Mouse (Mus musculus): ENCODE measurements around the gene Jam2. TPM values are rescaled to one million over a fixed set of nuclear protein-coding genes. Genes with fewer than 3 reads are reported as not detected.

The Jam2 gene
- polyA plus RNA-seq, 1 experiment from 2014 or later, result 14.6 TPM

DNA sequence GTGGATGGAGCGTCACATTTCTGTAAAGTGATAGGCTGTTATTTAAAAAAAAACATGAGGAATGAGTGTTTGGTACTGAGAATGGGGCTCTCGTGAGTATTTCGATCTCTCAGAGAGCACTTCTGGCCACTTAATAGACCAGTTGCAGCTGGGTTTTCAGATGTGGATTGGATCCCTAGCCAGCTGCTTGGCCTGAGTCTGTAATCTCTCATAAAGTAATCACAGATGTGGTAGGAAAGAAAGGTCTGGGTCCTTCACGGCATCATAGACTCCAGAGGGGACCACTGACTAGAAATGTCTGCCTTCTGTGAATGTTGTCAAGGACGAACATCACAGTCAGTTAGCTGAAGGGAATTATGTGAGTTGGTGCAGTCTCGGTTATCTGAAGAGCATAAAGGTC is 4.5 kb downstream of the Jam2 start:
- H3K36me3 ChIP-seq (ENCODE audit: control insufficient read depth, insufficient read depth, low read length), result no peaks in the 10 kb centered on the region
- 71% methylated on average over 6 of the region's 6 CpGs for WGBS
- H3K27ac ChIP-seq (ENCODE audit: low read length), result no peak overlapping the region
- H3K4me3 ChIP-seq (ENCODE audit: low read length), result no peak overlapping the region
- H3K4me1 ChIP-seq (replicated peaks; ENCODE audit: control insufficient read depth, insufficient read depth, low read length), result no peaks in the 10 kb centered on the region; the same call in 1 of the 2 replicates
- no peaks in the 10 kb centered on the region for H3K9me3 ChIP-seq (ENCODE audit: control insufficient read depth, low read length)
- no peak overlapping the region for H3K4me2 ChIP-seq (ENCODE audit: low read depth, low read length)
- no peak for ATAC-seq (ENCODE audit: low read depth)
- H3K27me3 ChIP-seq (ENCODE audit: control insufficient read depth, insufficient read depth, low read depth, low read length), result peaks cover 4% of the 10 kb centered on the region; the same call in 1 of the 2 replicates
- H3K9ac ChIP-seq (ENCODE audit: low read length), result no peak overlapping the region

DNA sequence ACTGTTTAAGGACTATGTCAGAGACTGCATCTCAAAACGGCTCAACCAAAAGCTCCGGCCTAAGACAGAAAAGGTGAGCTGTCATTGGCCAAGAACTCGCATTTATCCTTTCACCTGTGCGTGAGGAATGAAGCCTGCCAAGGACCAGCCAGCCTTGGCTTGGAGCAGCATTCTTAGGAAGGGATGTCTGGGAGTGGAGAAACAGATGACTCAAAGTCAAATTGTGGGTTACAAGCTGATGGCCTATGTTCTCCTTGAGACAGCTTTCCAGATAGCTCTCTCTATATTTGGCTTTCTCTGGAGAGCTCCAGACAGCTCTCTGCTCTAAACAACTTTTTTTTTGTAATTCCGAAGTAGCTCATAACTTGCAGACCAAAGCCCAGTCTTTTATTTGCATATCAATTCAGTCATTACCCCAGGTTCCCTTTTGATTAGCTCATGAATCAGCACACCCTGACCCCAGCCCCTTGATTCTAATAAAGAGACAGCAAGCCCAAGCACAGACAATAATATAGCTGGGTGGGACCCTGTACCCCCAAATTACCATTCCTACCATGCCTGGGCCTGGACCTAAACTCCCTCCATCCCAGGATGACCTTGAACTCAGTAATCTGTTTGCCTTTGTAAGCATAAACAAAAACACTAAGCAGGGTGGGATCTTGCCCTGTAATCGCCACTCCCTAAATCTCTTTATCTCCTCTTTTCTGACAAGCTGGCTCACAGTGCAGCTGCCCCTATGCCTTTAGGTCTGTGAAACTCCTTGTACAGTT is 5.1 kb downstream of the Jam2 start:
- no peak overlapping the region for H3K4me2 ChIP-seq (ENCODE audit: low read depth, low read length)
- no peak for ATAC-seq (ENCODE audit: low read depth)

DNA sequence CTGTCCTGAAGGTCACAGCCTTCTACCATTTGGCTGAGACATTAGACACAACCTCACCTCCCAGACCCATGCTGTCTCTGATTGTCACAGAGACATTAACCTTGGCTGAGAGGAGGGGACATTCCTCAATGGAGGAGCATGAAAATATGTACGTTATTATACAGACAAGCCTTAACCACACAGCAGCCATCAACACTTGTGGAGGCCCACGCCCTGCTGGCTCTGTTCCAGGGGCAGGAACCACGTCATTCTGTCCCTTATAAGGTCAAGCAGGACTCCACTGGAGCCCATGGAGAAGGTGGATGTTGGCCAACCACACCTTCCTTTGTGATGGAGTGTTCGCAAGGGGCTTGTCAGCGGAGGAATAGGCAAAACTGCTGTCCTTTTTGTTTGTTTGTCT is 5.8 kb downstream of the Jam2 start:
- Histone ChIP-seq H3K27ac (ENCODE audit: low read length) (no peak overlapping the region), H3K4me2 (ENCODE audit: low read depth, low read length) (no peak overlapping the region), H3K9me3 (ENCODE audit: control insufficient read depth, low read length) (no peaks in the 10 kb centered on the region), H3K9ac (ENCODE audit: low read length) (no peak overlapping the region), H3K4me1 (replicated peaks; ENCODE audit: control insufficient read depth, insufficient read depth, low read length) (no peaks in the 10 kb centered on the region), H3K27me3 (ENCODE audit: control insufficient read depth, insufficient read depth, low read depth, low read length) (peaks cover 4% of the 10 kb centered on the region; the same call in 1 of the 2 replicates), H3K36me3 (ENCODE audit: control insufficient read depth, insufficient read depth, low read length) (no peaks in the 10 kb centered on the region), H3K4me3 (ENCODE audit: low read length) (no peak overlapping the region)
- ATAC-seq (ENCODE audit: low read depth), result no peak
- 64% methylated on average over 5 of the region's 5 CpGs for WGBS

More for the DNA sequence above, 5.1 kb downstream of the Jam2 start:
- Histone ChIP-seq H3K9me3 (ENCODE audit: control insufficient read depth, low read length) (no peaks in the 10 kb centered on the region), H3K9ac (ENCODE audit: low read length) (no peak overlapping the region), H3K4me3 (ENCODE audit: low read length) (no peak overlapping the region), H3K36me3 (ENCODE audit: control insufficient read depth, insufficient read depth, low read length) (no peaks in the 10 kb centered on the region), H3K27ac (ENCODE audit: low read length) (no peak overlapping the region), H3K4me1 (replicated peaks; ENCODE audit: control insufficient read depth, insufficient read depth, low read length) (no peaks in the 10 kb centered on the region), H3K27me3 (ENCODE audit: control insufficient read depth, insufficient read depth, low read depth, low read length) (peaks cover 4% of the 10 kb centered on the region; the same call in 1 of the 2 replicates)
- 74% methylated on average over 6 of the region's 6 CpGs for WGBS

DNA sequence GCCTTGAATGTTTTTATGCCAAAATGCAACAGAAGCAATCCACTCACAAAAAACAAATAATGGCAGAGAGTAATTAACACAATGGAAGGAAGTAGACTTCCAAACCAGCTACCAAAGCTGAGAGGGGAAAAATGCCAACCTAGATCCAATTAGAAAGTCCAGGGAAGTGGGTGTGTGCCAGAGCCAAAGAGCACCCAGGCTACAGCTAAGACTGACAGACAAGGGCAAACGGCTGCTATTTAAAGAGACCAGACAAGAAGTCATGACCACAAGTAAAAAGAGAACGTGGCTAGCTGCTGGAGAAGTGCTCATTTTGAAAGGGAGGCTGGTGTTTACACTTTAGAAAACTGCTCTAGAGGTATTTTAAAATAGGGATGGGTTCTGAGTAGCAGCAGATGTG is 9.4 kb downstream of the Jam2 start:
- Histone ChIP-seq H3K9me3 (ENCODE audit: control insufficient read depth, low read length) (no peaks in the 10 kb centered on the region), H3K27me3 (ENCODE audit: control insufficient read depth, insufficient read depth, low read depth, low read length) (no peaks in the 10 kb centered on the region), H3K4me3 (ENCODE audit: low read length) (no peak overlapping the region), H3K4me1 (replicated peaks; ENCODE audit: control insufficient read depth, insufficient read depth, low read length) (no peaks in the 10 kb centered on the region), H3K27ac (ENCODE audit: low read length) (no peak overlapping the region), H3K9ac (ENCODE audit: low read length) (no peak overlapping the region), H3K36me3 (ENCODE audit: control insufficient read depth, insufficient read depth, low read length) (no peaks in the 10 kb centered on the region), H3K4me2 (ENCODE audit: low read depth, low read length) (no peak overlapping the region)
- no peak for ATAC-seq (ENCODE audit: low read depth)
- 22% methylated on average over 2 of the region's 2 CpGs for WGBS

DNA sequence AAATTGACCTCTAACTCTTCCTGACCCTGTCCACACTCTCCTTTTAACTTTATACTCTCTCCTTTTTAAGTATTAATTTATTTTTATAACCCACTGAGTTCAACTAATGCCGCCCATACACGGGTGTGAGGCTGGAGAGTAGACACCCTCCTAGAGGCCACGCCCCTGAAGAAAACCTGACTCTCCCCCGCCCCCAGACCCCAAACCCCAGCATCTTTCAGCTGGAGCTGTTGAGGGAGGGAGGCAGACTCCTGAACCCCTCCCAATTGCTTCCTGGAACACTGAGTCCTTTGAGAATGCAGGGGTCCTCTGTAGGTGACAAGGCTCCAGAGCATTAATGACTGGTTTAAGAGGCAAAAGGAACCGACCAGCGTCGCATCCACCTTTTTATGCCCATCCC is 11.0 kb downstream of the Jam2 start:
- Histone ChIP-seq H3K4me1 (replicated peaks; ENCODE audit: control insufficient read depth, insufficient read depth, low read length) (no peaks in the 10 kb centered on the region), H3K27ac (ENCODE audit: low read length) (no peak overlapping the region), H3K27me3 (ENCODE audit: control insufficient read depth, insufficient read depth, low read depth, low read length) (no peaks in the 10 kb centered on the region), H3K4me2 (ENCODE audit: low read depth, low read length) (no peak overlapping the region), H3K9me3 (ENCODE audit: control insufficient read depth, low read length) (no peaks in the 10 kb centered on the region), H3K9ac (ENCODE audit: low read length) (no peak overlapping the region), H3K4me3 (ENCODE audit: low read length) (no peak overlapping the region), H3K36me3 (ENCODE audit: control insufficient read depth, insufficient read depth, low read length) (no peaks in the 10 kb centered on the region)
- ATAC-seq (ENCODE audit: low read depth), result no peak
- 31% methylated on average over 7 of the region's 7 CpGs for WGBS

DNA sequence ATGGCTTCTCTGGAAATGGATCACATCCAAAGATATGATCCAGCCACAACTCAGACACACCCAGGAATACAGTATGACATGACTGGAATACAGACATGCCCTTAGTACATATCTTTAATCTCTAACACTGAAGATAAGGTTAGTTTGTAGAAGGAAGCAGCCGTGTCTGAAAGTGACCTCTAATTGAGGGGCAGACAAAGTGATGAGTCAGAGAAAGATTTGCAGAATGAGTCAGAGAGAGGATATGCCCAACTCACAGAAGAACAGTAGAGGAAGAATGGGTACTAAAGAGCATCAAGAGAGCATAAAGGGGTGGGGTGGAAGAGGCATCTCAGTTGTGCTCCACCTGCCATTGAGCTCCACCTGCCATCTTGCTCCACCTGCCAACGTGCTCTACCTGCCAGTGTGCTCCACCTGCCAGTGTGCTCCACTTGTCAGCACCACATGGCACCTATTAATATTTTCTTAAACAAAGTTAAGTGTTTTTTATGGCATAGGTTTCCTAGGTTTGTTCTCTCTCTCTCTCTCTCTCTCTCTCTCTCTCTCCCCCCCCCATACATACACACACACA is 16.8 kb downstream of the Jam2 start:
- no peaks in the 10 kb centered on the region for H3K27me3 ChIP-seq (ENCODE audit: control insufficient read depth, insufficient read depth, low read depth, low read length)
- no peaks in the 10 kb centered on the region for H3K36me3 ChIP-seq (ENCODE audit: control insufficient read depth, insufficient read depth, low read length)
- no peaks in the 10 kb centered on the region for H3K4me1 ChIP-seq (replicated peaks; ENCODE audit: control insufficient read depth, insufficient read depth, low read length)
- H3K9me3 ChIP-seq (ENCODE audit: control insufficient read depth, low read length), result no peaks in the 10 kb centered on the region
- H3K27ac ChIP-seq (ENCODE audit: low read length), result no peak overlapping the region
- H3K4me3 ChIP-seq (ENCODE audit: low read length), result no peak overlapping the region
- 59% methylated on average over 2 of the region's 2 CpGs for WGBS
- no peak for ATAC-seq (ENCODE audit: low read depth)
- H3K9ac ChIP-seq (ENCODE audit: low read length), result no peak overlapping the region
- H3K4me2 ChIP-seq (ENCODE audit: low read depth, low read length), result no peak overlapping the region

DNA sequence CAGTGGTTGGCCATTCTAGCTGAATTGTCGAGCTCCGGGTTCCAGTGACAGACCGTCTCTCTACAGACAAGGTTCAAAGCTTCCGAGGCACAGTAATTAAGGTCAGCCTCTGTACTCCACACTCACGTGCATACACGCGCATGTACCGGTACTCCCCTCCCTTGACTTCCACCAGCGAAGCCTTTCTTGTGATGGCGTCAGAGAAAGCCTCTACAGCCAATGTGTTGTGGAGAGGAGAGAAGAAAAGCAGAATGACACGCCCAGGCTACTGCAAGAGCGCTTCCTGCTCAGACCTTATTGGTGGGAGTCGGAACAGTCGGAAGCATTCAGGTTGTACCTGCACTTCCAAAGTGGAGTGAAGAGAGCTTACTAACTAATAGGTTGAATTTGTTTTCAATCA is 19.5 kb downstream of the Jam2 start:
- Histone ChIP-seq H3K36me3 (ENCODE audit: control insufficient read depth, insufficient read depth, low read length) (no peaks in the 10 kb centered on the region), H3K9me3 (ENCODE audit: control insufficient read depth, low read length) (no peaks in the 10 kb centered on the region), H3K4me2 (ENCODE audit: low read depth, low read length) (no peak overlapping the region), H3K27me3 (ENCODE audit: control insufficient read depth, insufficient read depth, low read depth, low read length) (no peaks in the 10 kb centered on the region), H3K9ac (ENCODE audit: low read length) (no peak overlapping the region), H3K4me3 (ENCODE audit: low read length) (no peak overlapping the region), H3K4me1 (replicated peaks; ENCODE audit: control insufficient read depth, insufficient read depth, low read length) (no peaks in the 10 kb centered on the region), H3K27ac (ENCODE audit: low read length) (no peak overlapping the region)
- 86% methylated on average over 14 of the region's 14 CpGs for WGBS
- no peak for ATAC-seq (ENCODE audit: low read depth)

DNA sequence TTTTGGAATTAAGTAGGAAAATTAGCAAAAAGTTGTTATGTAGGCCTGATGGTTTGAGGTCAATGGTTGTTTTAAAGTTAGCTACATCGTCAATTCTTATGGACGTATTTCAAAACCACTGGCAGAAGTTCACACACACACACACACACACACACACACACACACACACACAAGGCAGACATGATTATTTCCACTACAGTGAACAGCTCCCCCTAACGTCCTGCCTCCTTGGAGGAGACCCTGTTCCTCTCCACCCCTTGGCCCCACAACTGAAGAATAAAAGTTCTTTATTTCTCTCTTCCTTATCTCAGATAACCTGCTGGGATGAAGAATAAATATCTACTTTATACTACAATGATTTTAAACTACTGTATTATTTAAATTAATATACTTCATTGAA is 21.4 kb downstream of the Jam2 start:
- H3K4me3 ChIP-seq (ENCODE audit: low read length), result no peak overlapping the region
- no peak overlapping the region for H3K4me2 ChIP-seq (ENCODE audit: low read depth, low read length)
- H3K9me3 ChIP-seq (ENCODE audit: control insufficient read depth, low read length), result no peaks in the 10 kb centered on the region
- no peak overlapping the region for H3K27ac ChIP-seq (ENCODE audit: low read length)
- ATAC-seq (ENCODE audit: low read depth), result no peak
- H3K9ac ChIP-seq (ENCODE audit: low read length), result no peak overlapping the region
- H3K27me3 ChIP-seq (ENCODE audit: control insufficient read depth, insufficient read depth, low read depth, low read length), result no peaks in the 10 kb centered on the region
- no peaks in the 10 kb centered on the region for H3K4me1 ChIP-seq (replicated peaks; ENCODE audit: control insufficient read depth, insufficient read depth, low read length)
- H3K36me3 ChIP-seq (ENCODE audit: control insufficient read depth, insufficient read depth, low read length), result no peaks in the 10 kb centered on the region
- 46% methylated on average over 3 of the region's 3 CpGs for WGBS

DNA sequence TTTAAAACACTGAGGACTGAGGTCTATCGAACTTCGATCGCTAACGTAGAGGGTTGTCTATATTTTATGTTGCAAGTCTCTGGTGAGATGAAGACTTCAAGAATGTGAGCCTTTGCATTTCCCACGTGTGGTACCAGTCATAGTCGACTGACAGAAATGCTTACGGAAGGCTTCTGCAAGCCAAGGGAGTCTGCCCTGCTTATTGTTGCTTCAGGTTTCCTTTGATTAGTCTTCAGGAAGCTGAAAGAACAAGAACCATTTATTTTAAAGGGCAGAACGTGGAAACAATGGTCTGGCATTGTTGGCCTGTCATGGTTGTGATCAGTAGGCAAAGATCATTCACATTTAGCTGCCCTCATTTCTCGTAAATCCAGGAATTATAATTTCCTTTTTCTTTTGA is 22.8 kb downstream of the Jam2 start:
- WGBS, result 67% methylated on average over 9 of the region's 9 CpGs
- ATAC-seq (ENCODE audit: low read depth), result peak; percentile 31; the same call in 1 of the 2 replicates
- H3K27me3 ChIP-seq (ENCODE audit: control insufficient read depth, insufficient read depth, low read depth, low read length), result no peaks in the 10 kb centered on the region

More for the DNA sequence above, 22.8 kb downstream of the Jam2 start:
- Histone ChIP-seq H3K9ac (ENCODE audit: low read length) (no peak overlapping the region), H3K4me1 (replicated peaks; ENCODE audit: control insufficient read depth, insufficient read depth, low read length) (no peaks in the 10 kb centered on the region), H3K36me3 (ENCODE audit: control insufficient read depth, insufficient read depth, low read length) (no peaks in the 10 kb centered on the region), H3K27ac (ENCODE audit: low read length) (no peak overlapping the region), H3K4me2 (ENCODE audit: low read depth, low read length) (no peak overlapping the region), H3K9me3 (ENCODE audit: control insufficient read depth, low read length) (no peaks in the 10 kb centered on the region), H3K4me3 (ENCODE audit: low read length) (no peak overlapping the region)
